ENCODE assay signal across 8 mouse cellular contexts in the genomic region with DNA sequence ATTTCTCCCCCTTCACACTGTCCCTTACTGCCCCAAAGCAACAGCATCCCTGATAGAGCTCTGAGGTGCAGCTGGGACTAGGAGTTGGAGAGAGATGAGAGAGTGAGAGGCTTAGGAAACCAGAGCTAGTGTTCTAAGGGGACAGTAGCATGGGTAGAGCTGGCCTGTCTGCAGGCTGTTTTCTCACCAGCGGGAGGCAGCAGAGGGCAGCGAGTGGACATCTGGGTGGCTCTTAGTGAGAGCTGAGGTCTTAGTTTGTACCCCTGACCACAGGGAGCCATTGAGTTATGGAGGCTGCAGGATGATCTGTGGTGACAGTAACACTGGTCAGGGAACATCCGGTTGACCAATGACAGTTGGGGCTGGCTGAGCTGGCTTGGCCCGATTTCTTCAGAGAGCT.
A peak's percentile ranks its signal among the peaks of the same experiment; 100 is the strongest.
DNase-seq lines count a peak whose midpoint lies in the region; ATAC-seq lines count a peak whose summit lies in the region.

No protein-coding gene starts in this region.

- intact Hi-C loops in gastrocnemius, postnatal 14 days (cut with DNase I; ENCODE audit: low total_unique reads): loop anchor here (5.0 kb wide), 3 partner anchors 78 to 258 kb away; no protein-coding TSS in a partner anchor
- intact Hi-C loops in left cerebral cortex, postnatal 14 days (cut with DNase I): loop anchor here (2.0 to 5.0 kb wide), 3 partner anchors 83 to 257 kb away; no protein-coding TSS in a partner anchor

- no peak overlapping the region for H3K27ac ChIP-seq in intestine, embryonic 15.5 days

- peak; percentile 16 for DNase-seq in T-cell, adult 2 months (ENCODE audit: low spot score)
- peak; percentile 87 to 92 for DNase-seq in cerebellum, postnatal 25 days
- DNase-seq in gastrocnemius, postnatal 14 days: peak; percentile 86
- peak; percentile 79 to 86 for DNase-seq in left cerebral cortex, postnatal 14 days (ENCODE audit: low spot score in 2 of 2)
- peak; percentile 77 for DNase-seq in mesoderm, embryonic 11.5 days (ENCODE audit: low read depth, low spot score)
- peak; percentile 73 for DNase-seq in right cerebral cortex, postnatal 25 days
- DNase-seq in urinary bladder, postnatal 25 days (ENCODE audit: low spot score): peak; percentile 85

- no peak overlapping the region for H3K9ac ChIP-seq in intestine, embryonic 15.5 days

- peak; percentile 59 for ATAC-seq in intestine, embryonic 15.5 days

- no peak overlapping the region for H3K4me3 ChIP-seq in intestine, embryonic 15.5 days (replicated peaks)

- peaks cover 6% of the 10 kb centered on the region for H3K4me1 ChIP-seq in intestine, embryonic 15.5 days (replicated peaks)

- H3K27me3 ChIP-seq in intestine, embryonic 15.5 days (replicated peaks): no peaks in the 10 kb centered on the region

- H3K36me3 ChIP-seq in intestine, embryonic 15.5 days: peaks cover 4% of the 10 kb centered on the region; the same call in 1 of the 2 replicates

- H3K9me3 ChIP-seq in intestine, embryonic 15.5 days: no peaks in the 10 kb centered on the region

- no peak overlapping the region for H3K4me2 ChIP-seq in intestine, embryonic 15.5 days (replicated peaks)

- WGBS in intestine, embryonic 15.5 days: 34% methylated on average over 4 of the region's 4 CpGs

Comparison
In these comparisons a context has a peak if more than half of its experiments do, and no peak if none do; other contexts are left out.
1. DNase-seq: peak in every context shown above with its lines; median percentile 90 in cerebellum, postnatal 25 days; 86 in gastrocnemius, postnatal 14 days; 85 in urinary bladder, postnatal 25 days; 82 in left cerebral cortex, postnatal 14 days; 77 in mesoderm, embryonic 11.5 days; 73 in right cerebral cortex, postnatal 25 days; 16 in T-cell, adult 2 months.